Mouse (Mus musculus) hindbrain, postnatal 0 days (tissue): ENCODE measurements at regions not wholly inside any gene's neighbourhood (a gene's known extent, or its start where the extent isn't known, plus 50 kb on each side); places are given as distances from the start of the nearest gene placed in this dataset.

ENCODE experiments used
- ATAC-seq: fragments of 200-750 bp; cut with Nextera tagmentation; 2 replicates; pipeline ENCODE4 v1.8.0; 2017; ENCODE audit warnings: mild to moderate bottlenecking, moderate TSS enrichment, moderate library complexity
- DNase-seq: peaks from one replicate; pipeline ENCODE4 v3.0.0-alpha.2; 2015; ENCODE audit warnings: low spot score
- H3K27ac ChIP-seq: fragments of 300-500 bp; sonication (generic); 2 replicates; pipeline ENCODE4 v1.5.1; 2014; ENCODE audit warnings: mild to moderate bottlenecking
- H3K27me3 ChIP-seq: fragments of 300-500 bp; sonication (generic); 2 replicates; pipeline ENCODE4 v1.6.1; 2014; ENCODE audit warnings: low read length, mixed read lengths; ENCODE audit not compliant: insufficient read depth
- H3K36me3 ChIP-seq: fragments of 300-500 bp; sonication (generic); 2 replicates; pipeline ENCODE4 v1.6.1; 2014; ENCODE audit warnings: low read length, mixed read lengths; ENCODE audit not compliant: insufficient read depth
- H3K4me1 ChIP-seq: fragments of 300-500 bp; sonication (generic); 2 replicates; pipeline ENCODE4 v1.6.1; 2014; ENCODE audit warnings: antibody characterized with exemption, low read length, mixed read lengths; ENCODE audit not compliant: insufficient read depth
- H3K4me2 ChIP-seq: fragments of 300-500 bp; sonication (generic); 2 replicates; pipeline ENCODE4 v1.6.1; 2014; ENCODE audit warnings: low read depth, mild to moderate bottlenecking, low read length, moderate library complexity, mixed read lengths
- H3K4me3 ChIP-seq: fragments of 300-500 bp; sonication (generic); 2 replicates; pipeline ENCODE4 v1.5.1; 2014; ENCODE audit warnings: low read length
- H3K9ac ChIP-seq: fragments of 300-500 bp; sonication (generic); replicated peaks from 2 replicates; pipeline ENCODE4 v1.6.1; 2014; ENCODE audit warnings: mild to moderate bottlenecking, low read length, moderate library complexity, mixed read lengths
- H3K9me3 ChIP-seq: fragments of 300-500 bp; sonication (generic); 2 replicates; pipeline ENCODE4 v1.6.1; 2016; ENCODE audit warnings: low read length, mixed read lengths
- CTCF ChIP-seq: IDR thresholded peaks from 2 replicates; pipeline ENCODE4 v1.5.1; 2016; ENCODE audit warnings: antibody characterized with exemption, control low read depth, low read depth
- WGBS: fragments of 180-500 bp; shearing (Covaris S2); extraction: QIAGEN DNeasy Blood & Tissue Kit; methylation state at CpG from one replicate; pipeline ENCODE4 v1.1.7; 2014; 5-methylcytosine and 5-hydroxymethylcytosine counted together

GRCm38 (mm10) chr5:148645772-148646171, 93.2 kb upstream of the Ubl3 start:
- Histone ChIP-seq H3K9me3 (no peaks in the 10 kb centered on the region), H3K9ac (no peak overlapping the region), H3K36me3 (no peaks in the 10 kb centered on the region), H3K4me2 (no peak overlapping the region), H3K27ac (no peak overlapping the region), H3K27me3 (no peaks in the 10 kb centered on the region), H3K4me3 (no peak overlapping the region), H3K4me1 (no peaks in the 10 kb centered on the region)
- 59% methylated on average over 4 of the region's 4 CpGs for WGBS
- ATAC-seq (no peak), DNase-seq (no peak)
- TF ChIP-seq CTCF, result no peak

DNA sequence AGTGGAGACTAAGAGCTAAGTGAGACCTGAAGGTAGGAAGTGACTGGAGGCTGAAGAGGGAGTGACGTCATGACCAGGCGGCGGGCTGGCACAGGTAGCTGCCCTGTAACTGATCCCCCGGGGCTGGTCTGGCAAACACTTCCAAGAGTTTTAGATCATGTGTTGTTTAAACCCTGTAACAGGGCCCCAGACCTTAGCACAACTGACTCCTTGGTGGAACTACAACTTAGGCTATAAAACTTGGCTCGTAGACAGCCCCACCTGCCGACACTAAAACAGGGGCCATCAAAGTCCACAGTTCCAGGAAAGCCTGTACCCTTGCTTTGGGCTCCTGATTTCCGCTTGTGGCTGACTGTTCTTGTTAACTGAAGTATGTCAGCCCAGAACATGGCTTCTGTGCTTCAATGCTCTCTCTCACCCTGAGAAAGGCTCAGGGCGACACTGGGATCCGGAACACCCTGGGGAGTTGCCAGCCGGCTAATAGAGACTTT, 92.6 kb upstream of the Ubl3 start:
- no peak for DNase-seq
- Histone ChIP-seq H3K27me3 (no peaks in the 10 kb centered on the region), H3K4me2 (no peak overlapping the region), H3K9ac (no peak overlapping the region), H3K36me3 (no peaks in the 10 kb centered on the region), H3K27ac (no peak overlapping the region), H3K9me3 (no peaks in the 10 kb centered on the region), H3K4me1 (no peaks in the 10 kb centered on the region), H3K4me3 (no peak overlapping the region)
- ATAC-seq, result no peak
- TF ChIP-seq CTCF, result no peak
- WGBS, result 72% methylated on average over 10 of the region's 10 CpGs

DNA sequence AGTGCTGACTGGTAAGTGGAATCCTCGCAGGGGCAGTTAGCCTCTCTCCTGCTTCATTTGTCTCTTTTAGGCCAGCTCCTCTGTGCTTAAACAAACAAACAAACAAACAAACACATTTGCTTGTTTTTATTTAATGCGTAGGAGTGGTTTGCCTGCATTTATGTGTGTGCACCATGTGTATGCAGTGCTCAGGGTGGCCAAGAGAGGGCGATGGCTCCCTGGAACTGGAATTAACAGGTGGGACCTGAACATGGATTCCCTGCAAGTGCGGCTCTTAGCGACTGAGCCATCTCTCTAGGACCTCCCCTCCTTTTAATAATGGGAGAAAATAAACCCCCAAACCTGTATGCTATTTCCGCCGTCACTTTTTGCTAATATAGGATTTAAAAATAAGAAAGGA, 91.8 kb upstream of the Ubl3 start:
- H3K27me3 ChIP-seq, result no peaks in the 10 kb centered on the region
- no peak overlapping the region for H3K4me2 ChIP-seq
- H3K36me3 ChIP-seq, result no peaks in the 10 kb centered on the region
- no peaks in the 10 kb centered on the region for H3K9me3 ChIP-seq
- DNase-seq (no peak), ATAC-seq (no peak)
- no peak overlapping the region for H3K4me3 ChIP-seq
- H3K9ac ChIP-seq, result no peak overlapping the region
- no peak overlapping the region for H3K27ac ChIP-seq
- whole genome bisulfite sequencing, result 94% methylated on average over 7 of the region's 7 CpGs
- TF ChIP-seq CTCF, result peak; percentile 46
- no peaks in the 10 kb centered on the region for H3K4me1 ChIP-seq

DNA sequence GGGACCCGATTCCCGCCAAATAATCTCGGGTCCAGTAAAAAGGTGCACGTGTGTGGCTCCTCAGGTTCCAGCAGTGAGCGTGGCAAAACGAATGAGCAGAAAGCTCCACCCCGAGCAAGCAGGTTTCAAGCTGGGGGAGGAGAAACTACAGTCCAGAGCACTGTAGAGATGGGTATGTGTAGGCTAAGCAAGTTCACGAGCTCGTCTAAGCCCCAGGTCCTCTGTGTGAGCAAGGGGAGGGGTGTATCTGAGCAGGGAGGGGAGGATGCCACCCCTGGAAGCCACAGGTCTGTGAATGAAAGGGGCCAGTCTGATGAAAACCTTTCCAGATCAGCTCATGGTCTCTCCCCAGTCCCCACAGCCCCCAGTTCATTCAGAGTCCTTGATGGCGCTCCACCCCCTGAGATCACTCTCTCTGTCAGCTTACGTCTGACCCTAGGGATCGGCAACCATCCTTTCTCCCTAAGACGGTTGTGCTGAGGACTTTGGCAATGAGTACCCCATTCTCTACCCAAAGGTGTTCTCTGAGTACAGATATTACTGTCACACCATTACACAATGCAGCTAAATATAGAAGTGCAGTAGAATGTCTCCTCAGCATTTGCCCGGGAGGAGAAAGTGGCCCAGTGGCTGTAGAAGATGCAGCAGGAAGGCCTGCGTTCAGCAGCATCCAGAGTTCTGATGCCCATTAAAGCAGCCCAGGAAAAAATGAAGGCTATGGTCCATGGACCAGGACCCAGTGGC, 89.2 kb upstream of the Ubl3 start:
- Histone ChIP-seq H3K4me1 (no peaks in the 10 kb centered on the region), H3K4me3 (no peak overlapping the region), H3K9me3 (no peaks in the 10 kb centered on the region), H3K36me3 (no peaks in the 10 kb centered on the region), H3K27me3 (no peaks in the 10 kb centered on the region), H3K27ac (no peak overlapping the region), H3K9ac (no peak overlapping the region), H3K4me2 (no peak overlapping the region)
- ATAC-seq (0 out of 2 replicates have a peak, but pooled peaks have one; percentile 45), DNase-seq (no peak)
- 48% methylated on average over 15 of the region's 15 CpGs for WGBS
- no peak for TF ChIP-seq CTCF

GRCm38 (mm10) chr5:148640523-148640922, 87.9 kb upstream of the Ubl3 start:
- Histone ChIP-seq H3K27ac (no peak overlapping the region), H3K36me3 (no peaks in the 10 kb centered on the region), H3K4me3 (no peak overlapping the region), H3K4me1 (no peaks in the 10 kb centered on the region), H3K9ac (no peak overlapping the region), H3K27me3 (no peaks in the 10 kb centered on the region), H3K9me3 (no peaks in the 10 kb centered on the region), H3K4me2 (no peak overlapping the region)
- no peak for TF ChIP-seq CTCF
- ATAC-seq, result no peak
- WGBS, result 29% methylated on average over 12 of the region's 14 CpGs
- DNase-seq, result peak; percentile 34

DNA sequence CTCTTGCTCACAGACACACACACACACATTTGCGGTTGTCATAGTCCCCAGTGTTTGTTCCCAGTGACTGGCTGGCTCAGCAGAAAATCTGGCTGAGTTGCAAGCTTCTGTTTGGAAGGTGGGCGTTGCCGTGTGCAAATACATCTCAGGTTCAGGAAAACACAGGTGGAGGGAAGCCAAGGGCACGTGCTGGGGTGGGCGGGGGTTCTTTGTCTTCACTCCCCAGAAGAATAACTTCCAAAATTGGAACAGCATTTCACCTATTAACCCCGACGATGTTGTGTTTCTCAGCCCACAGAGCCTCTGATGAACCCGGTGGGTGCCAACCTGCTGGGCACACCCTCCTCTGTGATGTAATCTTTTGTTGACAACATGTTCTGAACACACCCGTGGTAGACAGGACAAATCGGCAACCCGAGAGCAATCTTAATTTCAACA, 82.3 kb upstream of the Ubl3 start:
- H3K4me3 ChIP-seq, result no peak overlapping the region
- H3K9me3 ChIP-seq, result no peaks in the 10 kb centered on the region
- H3K9ac ChIP-seq, result no peak overlapping the region
- DNase-seq (no peak), ATAC-seq (no peak)
- no peaks in the 10 kb centered on the region for H3K36me3 ChIP-seq
- WGBS, result 52% methylated on average over 11 of the region's 11 CpGs
- TF ChIP-seq CTCF, result no peak
- H3K4me1 ChIP-seq, result peaks cover 6% of the 10 kb centered on the region
- H3K27me3 ChIP-seq, result no peaks in the 10 kb centered on the region
- H3K4me2 ChIP-seq, result no peak overlapping the region
- no peak overlapping the region for H3K27ac ChIP-seq

- Histone ChIP-seq H3K27ac (no peak overlapping the region), H3K9me3 (no peaks in the 10 kb centered on the region), H3K9ac (no peak overlapping the region), H3K27me3 (no peaks in the 10 kb centered on the region), H3K4me2 (no peak overlapping the region), H3K4me3 (no peak overlapping the region), H3K36me3 (no peaks in the 10 kb centered on the region), H3K4me1 (peaks cover 6% of the 10 kb centered on the region)
- ATAC-seq, result 0 out of 2 replicates have a peak, but pooled peaks have one; percentile 22
- no peak for DNase-seq
- TF ChIP-seq CTCF, result no peak
- WGBS, result 41% methylated on average over 5 of the region's 5 CpGs
These were observed 81.4 kb upstream of the Ubl3 start for GRCm38 (mm10) chr5:148633999-148634398.
